Mouse (Mus musculus) heart, embryonic 12.5 days (tissue): ENCODE results near the gene Fzr1. TPM values are rescaled to one million over a fixed set of nuclear protein-coding genes. Genes with fewer than 3 reads are reported as not detected.

Experiments used
- ATAC-seq: fragments of 200-750 bp; cut with Nextera tagmentation; 2 replicates; pipeline ENCODE4 v1.8.0; 2017; ENCODE audit warnings: moderate TSS enrichment, moderate library complexity; ENCODE audit not compliant: insufficient number of reproducible peaks, low FRiP score
- H3K27ac ChIP-seq: fragments of 300-500 bp; sonication (generic); 2 replicates; pipeline ENCODE4 v1.5.1; 2016; ENCODE audit warnings: mild to moderate bottlenecking, moderate library complexity; ENCODE audit not compliant: poor library complexity, severe bottlenecking
- H3K27me3 ChIP-seq: fragments of 300-500 bp; sonication (generic); replicated peaks from 2 replicates; pipeline ENCODE4 v1.6.1; 2016; ENCODE audit warnings: mild to moderate bottlenecking, moderate library complexity
- H3K36me3 ChIP-seq: fragments of 300-500 bp; sonication (generic); 2 replicates; pipeline ENCODE4 v1.6.1; 2016; ENCODE audit warnings: mild to moderate bottlenecking, moderate library complexity
- H3K4me1 ChIP-seq: fragments of 300-500 bp; sonication (generic); replicated peaks from 2 replicates; pipeline ENCODE4 v1.6.1; 2016; ENCODE audit warnings: mild to moderate bottlenecking
- H3K4me2 ChIP-seq: fragments of 300-500 bp; sonication (generic); 2 replicates; pipeline ENCODE4 v1.6.1; 2016; ENCODE audit warnings: mild to moderate bottlenecking, moderate library complexity
- H3K4me3 ChIP-seq: fragments of 300-500 bp; sonication (generic); 2 replicates; pipeline ENCODE4 v1.5.1; 2016; ENCODE audit warnings: mild to moderate bottlenecking
- H3K9ac ChIP-seq: fragments of 300-500 bp; sonication (generic); 2 replicates; pipeline ENCODE4 v1.6.1; 2016; ENCODE audit warnings: mild to moderate bottlenecking, moderate library complexity
- H3K9me3 ChIP-seq: fragments of 300-500 bp; sonication (generic); replicated peaks from 2 replicates; pipeline ENCODE4 v1.6.1; 2016; ENCODE audit warnings: mild to moderate bottlenecking, moderate library complexity
- WGBS: fragments of 180-500 bp; shearing (Covaris S2); methylation state at CpG from one replicate; pipeline ENCODE4 v1.1.7; 2016; 5-methylcytosine and 5-hydroxymethylcytosine counted together
- microRNA-seq: library from miRNA; unstranded; fragments of <30 nt; microRNA quantifications from one replicate; pipeline ENCODE4, GENCODE M21; 2017
- polyA plus RNA-seq: library from polyadenylated mRNA; unstranded; fragments of >200 nt; fragmentation: Nextera tagmentation; extraction: Ambion mirVana; gene quantifications from 2 replicates; pipeline ENCODE4 v1.2.1, GENCODE M21; 2016

The Fzr1 gene
- polyA plus RNA-seq, 1 experiment from 2014 or later = 99.5 TPM

DNA sequence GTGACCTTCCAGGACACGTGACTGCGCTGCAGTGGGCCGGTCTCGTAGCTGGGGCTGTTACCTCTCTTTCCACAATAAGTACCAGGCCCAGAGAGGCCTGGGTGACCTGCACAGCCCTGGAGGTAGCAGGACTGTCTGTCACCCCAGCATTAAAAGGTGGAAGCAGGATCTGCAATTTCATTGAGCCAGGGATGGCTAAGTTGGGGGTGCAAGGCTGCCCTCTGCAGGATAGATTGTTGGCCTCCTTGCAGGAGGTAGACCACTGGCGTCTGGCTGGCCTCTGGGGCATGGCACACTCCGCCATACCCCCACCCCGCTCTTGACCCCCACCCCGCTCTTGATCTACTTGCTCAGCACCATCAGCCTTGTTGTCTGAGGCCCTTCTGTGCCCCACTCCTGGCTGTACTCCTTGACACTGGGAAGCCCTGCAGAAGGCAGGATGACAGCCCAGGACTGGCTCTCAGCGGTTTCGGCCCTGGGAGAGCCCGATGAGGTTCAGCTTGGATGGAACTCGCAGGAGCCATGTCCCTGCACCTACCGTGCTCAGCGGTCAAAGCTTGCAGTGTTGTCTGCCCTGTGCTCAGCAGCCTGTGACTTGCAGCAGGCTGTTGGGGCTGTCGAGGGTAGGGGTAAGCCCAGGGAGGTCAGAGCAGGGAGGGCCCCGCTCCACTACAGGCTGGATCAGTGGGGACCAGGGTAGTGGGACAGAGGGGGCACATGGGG, 61.8 kb downstream of the Fzr1 start:
- H3K27me3 ChIP-seq = no peaks in the 10 kb centered on the region
- peak overlapping the region; percentile 73 for H3K9ac ChIP-seq
- H3K9me3 ChIP-seq = no peaks in the 10 kb centered on the region
- ATAC-seq = no peak
- WGBS = 45% methylated on average over 16 of the region's 16 CpGs
- H3K36me3 ChIP-seq = peaks cover 59% of the 10 kb centered on the region
- peaks cover 39% of the 10 kb centered on the region for H3K4me1 ChIP-seq
- no peak overlapping the region for H3K27ac ChIP-seq
- H3K4me3 ChIP-seq = peak overlapping the region; percentile 33
- peak overlapping the region; percentile 68 for H3K4me2 ChIP-seq

Small RNA genes within 50 kb of the gene (microRNA-seq; reads per million reads assigned to microRNA genes)
- gene Mir1191b (not detected), gene Mir6913 (not detected)

Other genes with a start within 250 kb of the Fzr1 start
- gene Zbtb7a, start 243.3 kb downstream of the Fzr1 start, polyA plus RNA-seq = 24.7 and 24.8 TPM in 2 replicates
- gene Pias4, start 210.6 kb downstream of the Fzr1 start, polyA plus RNA-seq = 36.0 and 36.1 TPM in 2 replicates
- gene Eef2, start 201.9 kb downstream of the Fzr1 start, polyA plus RNA-seq = 408 and 433 TPM in 2 replicates
- gene Dapk3, start 195.5 kb downstream of the Fzr1 start, polyA plus RNA-seq = 62.8 and 69.0 TPM in 2 replicates
- gene 4930442H23Rik, start 194.7 kb downstream of the Fzr1 start, polyA plus RNA-seq = 0.18 TPM in 1 of 2 replicates, not detected in the other
- 3.9 and 4.9 TPM in 2 replicates for gene Nmrk2, start 176.5 kb downstream of the Fzr1 start, polyA plus RNA-seq
- 0.46 and 0.72 TPM in 2 replicates for gene Atcay, start 147.7 kb downstream of the Fzr1 start, polyA plus RNA-seq
- gene Zfr2, start 145.4 kb downstream of the Fzr1 start, polyA plus RNA-seq = 6.1 and 7.2 TPM in 2 replicates
- gene Matk, start 125.6 kb downstream of the Fzr1 start, polyA plus RNA-seq = 2.0 and 2.2 TPM in 2 replicates
- gene Mrpl54, start 111.6 kb downstream of the Fzr1 start, polyA plus RNA-seq = 243 and 253 TPM in 2 replicates
- 43.3 and 46.1 TPM in 2 replicates for gene Apba3, start 111.6 kb downstream of the Fzr1 start, polyA plus RNA-seq
- 1.7 and 2.3 TPM in 2 replicates for gene Tjp3, start 86.9 kb downstream of the Fzr1 start, polyA plus RNA-seq
- 41.1 and 43.4 TPM in 2 replicates for gene Pip5k1c, start 85.6 kb downstream of the Fzr1 start, polyA plus RNA-seq
- gene Cactin, start 57.4 kb downstream of the Fzr1 start, polyA plus RNA-seq = 37.3 and 40.3 TPM in 2 replicates
- gene Tbxa2r, start 49.8 kb downstream of the Fzr1 start, polyA plus RNA-seq = 13.4 TPM in 2 replicates
- not detected in 2 replicates for gene Gipc3, start 35.2 kb downstream of the Fzr1 start, polyA plus RNA-seq
- gene Hmg20b, start 28.0 kb downstream of the Fzr1 start, polyA plus RNA-seq = 107 and 109 TPM in 2 replicates
- gene Mfsd12, start 21.0 kb downstream of the Fzr1 start, polyA plus RNA-seq = 13.0 and 13.4 TPM in 2 replicates
- gene 4930404N11Rik, start 12.7 kb downstream of the Fzr1 start, polyA plus RNA-seq = 0.82 and 0.91 TPM in 2 replicates
- 66.7 and 66.9 TPM in 2 replicates for gene Dohh, start 5.9 kb upstream of the Fzr1 start, polyA plus RNA-seq
- gene Gm48551, start 6.0 kb upstream of the Fzr1 start, polyA plus RNA-seq = 1.9 and 2.2 TPM in 2 replicates
- 1.2 and 1.8 TPM in 2 replicates for gene Gm48552, start 10.5 kb upstream of the Fzr1 start, polyA plus RNA-seq
- gene Smim24, start 14.5 kb upstream of the Fzr1 start, polyA plus RNA-seq = 2.9 and 4.3 TPM in 2 replicates
- gene Nfic, start 77.1 kb upstream of the Fzr1 start, polyA plus RNA-seq = 39.3 and 40.7 TPM in 2 replicates
- 0.19 and 0.28 TPM in 2 replicates for gene Celf5, start 104.2 kb upstream of the Fzr1 start, polyA plus RNA-seq
- gene Ncln, start 117.9 kb upstream of the Fzr1 start, polyA plus RNA-seq = 54.9 and 60.2 TPM in 2 replicates
- gene S1pr4, start 121.6 kb upstream of the Fzr1 start, polyA plus RNA-seq = 0.42 and 0.52 TPM in 2 replicates
- gene Gna15, start 145.7 kb upstream of the Fzr1 start, polyA plus RNA-seq = 1.9 and 2.3 TPM in 2 replicates
- gene Gna11, start 166.7 kb upstream of the Fzr1 start, polyA plus RNA-seq = 58.4 and 66.2 TPM in 2 replicates
- gene Aes, start 181.0 kb upstream of the Fzr1 start, polyA plus RNA-seq = 636 and 677 TPM in 2 replicates
- gene Tle2, start 196.0 kb upstream of the Fzr1 start, polyA plus RNA-seq = 25.8 and 30.8 TPM in 2 replicates
- gene Tle6, start 222.6 kb upstream of the Fzr1 start, polyA plus RNA-seq = 27.2 and 27.4 TPM in 2 replicates
- gene BC025920, start 227.8 kb upstream of the Fzr1 start, polyA plus RNA-seq = 0.50 and 0.72 TPM in 2 replicates
- gene Sirt6, start 249.3 kb upstream of the Fzr1 start, polyA plus RNA-seq = 25.4 and 25.6 TPM in 2 replicates